Mouse (Mus musculus): ENCODE measurements around the gene Sh3d21. TPM values are rescaled to one million over a fixed set of nuclear protein-coding genes. Genes with fewer than 3 reads are reported as not detected.

The Sh3d21 gene
- polyA plus RNA-seq, 1 experiment from 2014 or later, result 2.1 TPM

- H3K4me2 ChIP-seq (replicated peaks), result peak overlapping the region; percentile 76; the same call in 1 of the 2 replicates
- WGBS, result 60% methylated on average over 6 of the region's 6 CpGs
- no peak for ATAC-seq (ENCODE audit: low FRiP score, low read depth)
- H3K9ac ChIP-seq, result no peak overlapping the region
- H3K36me3 ChIP-seq, result no peaks in the 10 kb centered on the region
- H3K4me3 ChIP-seq, result no peak overlapping the region
- H3K27ac ChIP-seq, result no peak overlapping the region
- H3K9me3 ChIP-seq, result no peaks in the 10 kb centered on the region
- peaks cover 9% of the 10 kb centered on the region for H3K4me1 ChIP-seq
- peaks cover 31% of the 10 kb centered on the region for H3K27me3 ChIP-seq (replicated peaks)
Observed at GRCm38 (mm10) chr4:126150949-126151320, 12.4 kb downstream of the Sh3d21 start.

- Histone ChIP-seq H3K4me1 (peaks cover 9% of the 10 kb centered on the region), H3K4me3 (no peak overlapping the region), H3K27ac (no peak overlapping the region), H3K4me2 (replicated peaks) (peak overlapping the region; percentile 76), H3K27me3 (replicated peaks) (peaks cover 31% of the 10 kb centered on the region), H3K9me3 (no peaks in the 10 kb centered on the region), H3K9ac (no peak overlapping the region), H3K36me3 (no peaks in the 10 kb centered on the region)
- ATAC-seq (ENCODE audit: low FRiP score, low read depth), result no peak
- 45% methylated on average over 16 of the region's 16 CpGs for WGBS
Observed at GRCm38 (mm10) chr4:126150297-126150948, 12.9 kb downstream of the Sh3d21 start.

DNA sequence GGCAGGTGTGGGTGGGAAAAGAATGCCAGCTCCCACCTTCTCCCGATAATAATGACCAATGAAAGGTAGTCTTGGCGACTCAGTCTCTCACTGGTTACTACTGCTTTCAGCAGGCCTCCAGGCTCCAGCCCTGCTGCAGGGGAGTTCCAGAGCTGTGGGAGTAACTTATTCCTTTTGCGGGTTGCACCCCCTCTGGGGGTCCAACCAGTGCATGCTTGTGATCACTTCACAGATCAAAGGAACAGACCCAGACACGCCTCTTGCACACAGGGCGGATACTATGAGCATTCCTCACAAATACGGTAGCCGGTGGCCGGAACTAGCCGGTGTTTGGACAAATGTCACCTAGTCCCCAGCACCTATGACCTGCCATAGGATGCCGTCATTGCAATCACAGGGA lies 13.5 kb downstream of the Sh3d21 start:
- ATAC-seq (ENCODE audit: low FRiP score, low read depth), result no peak
- Histone ChIP-seq H3K36me3 (no peaks in the 10 kb centered on the region), H3K4me2 (replicated peaks) (peak overlapping the region; percentile 76), H3K9ac (0 out of 2 replicates have a peak overlapping the region, but pooled peaks have one; percentile 13), H3K27me3 (replicated peaks) (peaks cover 31% of the 10 kb centered on the region), H3K27ac (no peak overlapping the region), H3K4me1 (peaks cover 9% of the 10 kb centered on the region), H3K4me3 (peak overlapping the region; percentile 48; the same call in 1 of the 2 replicates), H3K9me3 (no peaks in the 10 kb centered on the region)
- 50% methylated on average over 10 of the region's 10 CpGs for WGBS

GRCm38 (mm10) chr4:126149041-126149676 lies 14.1 kb downstream of the Sh3d21 start:
- H3K4me1 ChIP-seq, result peaks cover 9% of the 10 kb centered on the region

GRCm38 (mm10) chr4:126148161-126148961 lies 14.9 kb downstream of the Sh3d21 start:
- Histone ChIP-seq H3K4me1 (peaks cover 9% of the 10 kb centered on the region), H3K27me3 (replicated peaks) (peaks cover 31% of the 10 kb centered on the region), H3K9me3 (no peaks in the 10 kb centered on the region), H3K27ac (no peak overlapping the region), H3K36me3 (no peaks in the 10 kb centered on the region), H3K4me3 (peak overlapping the region; percentile 48), H3K4me2 (replicated peaks) (peak overlapping the region; percentile 76), H3K9ac (peak overlapping the region; percentile 55)
- WGBS, result under 1% methylated on average over 63 of the region's 67 CpGs
- ATAC-seq (ENCODE audit: low FRiP score, low read depth), result no peak

More at GRCm38 (mm10) chr4:126149041-126149676, 14.1 kb downstream of the Sh3d21 start:
- Histone ChIP-seq H3K27ac (no peak overlapping the region), H3K27me3 (replicated peaks) (peaks cover 31% of the 10 kb centered on the region), H3K9ac (peak overlapping the region; percentile 55; the same call in 1 of the 2 replicates), H3K4me3 (peak overlapping the region; percentile 48), H3K36me3 (no peaks in the 10 kb centered on the region), H3K9me3 (no peaks in the 10 kb centered on the region), H3K4me2 (replicated peaks) (peak overlapping the region; percentile 76)
- 25% methylated on average over 42 of the region's 42 CpGs for WGBS
- no peak for ATAC-seq (ENCODE audit: low FRiP score, low read depth)

- H3K27ac ChIP-seq, result no peak within 1 kb of the TSS
- peak within 1 kb of the TSS; percentile 55 for H3K9ac ChIP-seq
- peak within 1 kb of the TSS; percentile 76 for H3K4me2 ChIP-seq (replicated peaks)
- peaks cover 9% of the 10 kb centered on the region for H3K4me1 ChIP-seq
- no peaks in the 10 kb centered on the region for H3K9me3 ChIP-seq
- no peaks in the 10 kb centered on the region for H3K36me3 ChIP-seq
- WGBS, result 2% methylated on average over 24 of the region's 24 CpGs
- peak within 1 kb of the TSS; percentile 48 for H3K4me3 ChIP-seq
- H3K27me3 ChIP-seq (replicated peaks), result peaks cover 31% of the 10 kb centered on the region
- peak; percentile 33; the same call in 1 of the 2 replicates for ATAC-seq (ENCODE audit: low FRiP score, low read depth)
Observed at GRCm38 (mm10) chr4:126147533-126148160, 15.6 kb downstream of the Sh3d21 start, which contains the start of gene Eva1b. Eva1b (plus strand) TSS chr4:126147744.

GRCm38 (mm10) chr4:126146974-126147532 lies 16.2 kb downstream of the Sh3d21 start:
- Histone ChIP-seq H3K36me3 (no peaks in the 10 kb centered on the region), H3K9ac (no peak overlapping the region), H3K4me1 (peaks cover 9% of the 10 kb centered on the region), H3K4me3 (0 out of 2 replicates have a peak overlapping the region, but pooled peaks have one; percentile 48), H3K27me3 (replicated peaks) (peaks cover 31% of the 10 kb centered on the region), H3K9me3 (no peaks in the 10 kb centered on the region), H3K4me2 (replicated peaks) (peak overlapping the region; percentile 76; the same call in 1 of the 2 replicates), H3K27ac (no peak overlapping the region)
- ATAC-seq (ENCODE audit: low FRiP score, low read depth), result 0 out of 2 replicates have a peak, but pooled peaks have one; percentile 6
- 38% methylated on average over 9 of the region's 9 CpGs for WGBS

GRCm38 (mm10) chr4:126145396-126145795 lies 17.9 kb downstream of the Sh3d21 start:
- Histone ChIP-seq H3K36me3 (peaks cover 3% of the 10 kb centered on the region; the same call in 1 of the 2 replicates), H3K9ac (no peak overlapping the region), H3K27me3 (replicated peaks) (peaks cover 31% of the 10 kb centered on the region), H3K4me1 (peaks cover 9% of the 10 kb centered on the region), H3K27ac (no peak overlapping the region), H3K4me3 (no peak overlapping the region), H3K9me3 (no peaks in the 10 kb centered on the region), H3K4me2 (replicated peaks) (no peak overlapping the region)
- no peak for ATAC-seq (ENCODE audit: low FRiP score, low read depth)
- WGBS, result 44% methylated on average over 4 of the region's 4 CpGs

DNA sequence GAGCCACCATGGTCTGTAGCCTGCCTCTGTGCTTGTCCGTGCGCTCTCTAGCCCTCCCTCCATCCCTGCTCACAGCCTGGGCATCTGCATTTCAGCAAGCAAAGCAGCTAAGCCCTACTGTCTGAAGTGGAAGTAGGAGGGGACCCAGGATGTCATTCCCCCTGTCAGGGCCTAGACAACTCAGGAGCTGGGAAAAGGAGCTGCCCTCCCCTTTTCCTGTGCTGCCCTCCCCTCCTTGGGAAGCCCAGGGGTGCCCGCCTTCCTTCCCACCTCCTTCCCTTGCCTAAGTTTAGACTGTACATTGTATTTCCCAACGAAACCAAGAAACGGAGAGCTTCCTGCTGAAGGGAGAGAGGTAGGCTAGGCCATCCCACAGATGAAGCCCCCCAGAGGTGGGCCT lies 22.3 kb downstream of the Sh3d21 start:
- no peak for ATAC-seq (ENCODE audit: low FRiP score, low read depth)
- Histone ChIP-seq H3K4me3 (no peak overlapping the region), H3K9ac (no peak overlapping the region), H3K4me1 (no peaks in the 10 kb centered on the region), H3K9me3 (no peaks in the 10 kb centered on the region), H3K36me3 (peaks cover 43% of the 10 kb centered on the region), H3K27ac (no peak overlapping the region), H3K27me3 (replicated peaks) (no peaks in the 10 kb centered on the region), H3K4me2 (replicated peaks) (no peak overlapping the region)
- 72% methylated on average over 5 of the region's 5 CpGs for WGBS

GRCm38 (mm10) chr4:126137773-126138172 lies 25.5 kb downstream of the Sh3d21 start:
- Histone ChIP-seq H3K4me2 (replicated peaks) (no peak overlapping the region), H3K4me3 (no peak overlapping the region), H3K9ac (no peak overlapping the region), H3K9me3 (no peaks in the 10 kb centered on the region), H3K27me3 (replicated peaks) (no peaks in the 10 kb centered on the region), H3K27ac (no peak overlapping the region), H3K36me3 (peaks cover 69% of the 10 kb centered on the region), H3K4me1 (peaks cover 5% of the 10 kb centered on the region)
- no peak for ATAC-seq (ENCODE audit: low FRiP score, low read depth)
- WGBS, result 82% methylated on average over 4 of the region's 4 CpGs

GRCm38 (mm10) chr4:126134639-126135038 lies 28.7 kb downstream of the Sh3d21 start:
- no peaks in the 10 kb centered on the region for H3K9me3 ChIP-seq
- no peak overlapping the region for H3K27ac ChIP-seq
- H3K4me2 ChIP-seq (replicated peaks), result no peak overlapping the region
- H3K4me1 ChIP-seq, result peaks cover 19% of the 10 kb centered on the region
- H3K36me3 ChIP-seq, result peaks cover 78% of the 10 kb centered on the region
- H3K9ac ChIP-seq, result no peak overlapping the region
- no peaks in the 10 kb centered on the region for H3K27me3 ChIP-seq (replicated peaks)
- WGBS, result 88% methylated on average over 4 of the region's 4 CpGs
- no peak for ATAC-seq (ENCODE audit: low FRiP score, low read depth)
- H3K4me3 ChIP-seq, result no peak overlapping the region
